Mouse (Mus musculus) urinary bladder, postnatal 14 days (tissue): ENCODE data around the gene Bod1l.

Experiments used
- DNase-seq: peaks from one replicate; pipeline ENCODE4 v3.0.0; 2021; ENCODE audit warnings: low spot score

The Bod1l gene

DNA sequence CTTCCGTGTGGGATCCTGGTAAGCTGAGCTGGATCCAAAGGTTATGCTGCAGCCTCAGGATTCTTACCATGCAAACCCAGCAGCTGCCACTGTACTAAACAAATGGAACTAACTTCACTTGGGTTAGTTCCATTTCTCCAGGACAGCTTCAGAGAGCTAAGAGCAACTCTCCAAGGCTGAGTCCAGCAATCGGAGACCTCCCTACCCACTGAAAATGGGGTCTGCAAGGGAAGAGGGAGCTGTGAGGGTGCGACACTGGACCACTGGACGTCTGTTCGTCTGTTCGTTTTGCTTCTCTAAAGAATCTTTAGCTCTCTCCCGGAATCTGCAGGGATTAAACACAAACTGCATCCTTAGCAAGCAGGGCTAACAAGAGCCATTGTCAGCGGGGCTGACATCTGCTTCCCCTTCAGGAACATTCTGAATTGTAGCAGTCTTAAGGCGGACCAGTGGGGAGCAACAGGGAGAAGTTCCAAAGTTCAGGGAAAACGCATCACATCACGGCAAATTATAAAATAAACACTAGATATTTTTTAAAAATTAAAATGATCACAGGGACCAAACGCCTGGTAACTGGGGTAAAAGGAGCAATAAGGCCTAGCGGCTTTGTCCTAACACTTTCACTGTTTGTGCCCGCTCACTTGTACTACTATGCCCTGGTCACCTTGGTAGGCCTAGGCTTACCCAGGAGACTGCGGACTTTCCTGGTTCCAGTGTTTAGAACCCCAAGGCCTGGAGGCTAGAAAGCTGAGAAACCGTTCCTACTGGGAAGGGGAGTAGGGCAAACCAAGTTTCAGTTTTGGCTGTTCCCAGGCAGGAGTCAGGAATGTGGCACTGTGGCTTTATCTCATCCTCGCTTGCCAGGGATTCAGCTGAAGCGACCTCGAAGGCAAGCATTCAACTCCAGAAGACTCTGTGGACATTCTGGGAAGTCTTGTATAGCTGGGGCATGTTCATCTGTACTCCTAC, 85.2 kb downstream of the Bod1l start:
- no peak for DNase-seq

GRCm38 (mm10) chr5:41757338-41757737, 86.8 kb downstream of the Bod1l start:
- no peak for DNase-seq

GRCm38 (mm10) chr5:41756396-41756795, 87.7 kb downstream of the Bod1l start:
- DNase-seq: no peak

- DNase-seq: no peak
Observed at GRCm38 (mm10) chr5:41755373-41755960, 88.6 kb downstream of the Bod1l start.

DNA sequence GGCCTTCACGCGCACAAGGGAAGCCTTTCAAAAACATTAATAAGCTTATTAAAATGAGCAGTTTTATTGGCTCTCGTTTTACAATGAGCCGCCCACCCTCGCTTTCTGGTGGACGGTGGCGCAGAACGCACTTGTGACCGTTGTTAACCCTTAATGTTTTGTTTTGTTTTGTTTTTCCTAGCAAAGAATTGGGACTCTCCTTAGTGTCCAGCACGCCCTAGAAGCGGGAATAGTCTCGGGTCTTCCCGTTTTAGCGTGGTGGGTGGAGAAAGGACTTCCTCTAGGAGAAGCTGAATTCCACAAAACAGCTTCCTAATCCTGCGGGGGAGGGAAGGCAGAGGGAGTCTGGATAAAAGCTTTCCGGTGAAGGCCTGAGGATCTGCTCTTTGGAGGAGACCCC, 89.3 kb downstream of the Bod1l start:
- DNase-seq: no peak

GRCm38 (mm10) chr5:41754226-41754775, 89.8 kb downstream of the Bod1l start:
- no peak for DNase-seq

- no peak for DNase-seq
Observed at GRCm38 (mm10) chr5:41752721-41753120, 91.4 kb downstream of the Bod1l start.

GRCm38 (mm10) chr5:41744898-41745780, 99.0 kb downstream of the Bod1l start:
- no peak for DNase-seq

DNA sequence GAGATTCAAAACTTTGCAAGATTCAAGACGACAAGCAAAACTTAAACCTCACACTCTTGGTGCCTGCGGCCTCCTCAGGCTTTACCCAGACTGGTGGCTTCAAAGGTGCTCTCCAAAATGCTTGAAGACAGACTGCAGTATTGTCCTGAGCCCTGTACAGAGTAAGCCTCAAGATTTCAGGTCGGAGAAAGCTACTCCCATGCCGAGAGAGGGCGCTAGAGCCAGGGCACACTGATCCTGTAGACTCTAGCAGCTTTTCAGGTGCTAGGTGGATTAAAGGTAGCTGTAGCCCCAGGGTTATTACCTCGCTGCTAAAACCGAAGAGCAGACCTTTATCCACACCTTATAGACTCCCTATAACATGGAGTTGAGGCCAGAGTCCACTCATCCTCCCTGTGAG, 99.9 kb downstream of the Bod1l start:
- no peak for DNase-seq

- no peak for DNase-seq
Observed at GRCm38 (mm10) chr5:41738817-41739216, 105.3 kb downstream of the Bod1l start.
